Mouse (Mus musculus) neural tube, embryonic 12.5 days (tissue): ENCODE measurements around the gene Nhlh1. TPM values are rescaled to one million over a fixed set of nuclear protein-coding genes. Genes with fewer than 3 reads are reported as not detected.

Source experiments
- ATAC-seq: fragments of 200-750 bp; cut with Nextera tagmentation; 2 replicates; pipeline ENCODE4 v1.8.0; 2017; ENCODE audit warnings: low read depth, mild to moderate bottlenecking, moderate TSS enrichment, moderate library complexity; ENCODE audit not compliant: low FRiP score
- H3K27ac ChIP-seq: fragments of 300-500 bp; sonication (generic); 2 replicates; pipeline ENCODE4 v1.5.1; 2016
- H3K27me3 ChIP-seq: fragments of 300-500 bp; sonication (generic); replicated peaks from 2 replicates; pipeline ENCODE4 v1.6.1; 2016; ENCODE audit warnings: mild to moderate bottlenecking
- H3K36me3 ChIP-seq: fragments of 300-500 bp; sonication (generic); 2 replicates; pipeline ENCODE4 v1.6.1; 2016; ENCODE audit warnings: mild to moderate bottlenecking
- H3K4me1 ChIP-seq: fragments of 300-500 bp; sonication (generic); 2 replicates; pipeline ENCODE4 v1.6.1; 2016
- H3K4me2 ChIP-seq: fragments of 300-500 bp; sonication (generic); replicated peaks from 2 replicates; pipeline ENCODE4 v1.6.1; 2016; ENCODE audit warnings: mild to moderate bottlenecking
- H3K4me3 ChIP-seq: fragments of 300-500 bp; sonication (generic); 2 replicates; pipeline ENCODE4 v1.5.1; 2016
- H3K9ac ChIP-seq: fragments of 300-500 bp; sonication (generic); 2 replicates; pipeline ENCODE4 v1.6.1; 2016; ENCODE audit warnings: mild to moderate bottlenecking
- H3K9me3 ChIP-seq: fragments of 300-500 bp; sonication (generic); 2 replicates; pipeline ENCODE4 v1.6.1; 2016; ENCODE audit warnings: mild to moderate bottlenecking
- WGBS: fragments of 180-500 bp; shearing (Covaris S2); methylation state at CpG from one replicate; pipeline ENCODE4 v1.1.7; 2016; 5-methylcytosine and 5-hydroxymethylcytosine counted together
- polyA plus RNA-seq: library from polyadenylated mRNA; unstranded; fragments of >200 nt; fragmentation: Nextera tagmentation; extraction: Ambion mirVana; gene quantifications from 2 replicates; pipeline ENCODE4 v1.2.1, GENCODE M21; 2016

Nhlh1 gene
- polyA plus RNA-seq, 1 experiment from 2014 or later, result 21.7 TPM

DNA sequence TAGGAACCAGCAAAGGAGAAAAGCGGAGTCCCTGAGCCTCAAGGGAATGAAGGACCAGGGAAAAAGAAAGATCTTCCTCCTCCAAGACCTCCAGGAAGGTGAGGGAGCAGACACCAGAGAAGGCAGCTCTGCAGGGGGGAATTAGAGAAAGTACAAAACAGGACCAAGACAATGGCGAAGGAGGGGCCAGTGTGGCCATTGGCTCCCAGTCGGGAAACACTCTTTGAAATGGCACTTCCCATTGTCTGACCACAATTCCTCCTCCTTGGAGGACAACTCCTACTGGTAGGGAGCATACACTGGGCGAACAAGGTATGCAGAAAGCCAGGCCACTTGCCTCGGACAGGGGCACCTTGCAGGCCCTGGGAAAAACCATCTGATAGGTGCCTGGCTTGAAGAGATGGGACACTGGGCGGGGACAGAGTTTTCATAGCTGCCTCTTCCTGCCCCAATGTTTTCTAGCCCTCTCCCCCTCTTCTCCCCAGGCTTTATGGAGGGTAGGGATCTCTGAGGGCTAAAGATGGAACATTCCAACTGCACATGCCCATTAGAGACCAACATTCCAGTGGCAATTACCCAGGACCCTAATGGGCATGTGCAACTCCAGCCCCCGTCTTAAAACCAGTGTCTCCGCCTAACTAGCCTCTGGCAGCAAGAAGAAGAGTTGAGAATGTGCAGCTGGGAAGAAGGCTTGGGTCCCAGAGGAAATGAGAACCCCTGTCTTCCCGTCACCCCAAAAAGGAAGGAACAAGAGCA is 33.1 kb downstream of the Nhlh1 start:
- Histone ChIP-seq H3K36me3 (peaks cover 11% of the 10 kb centered on the region; the same call in 1 of the 2 replicates), H3K9me3 (no peaks in the 10 kb centered on the region), H3K4me3 (peak overlapping the region; percentile 72), H3K9ac (peak overlapping the region; percentile 85), H3K4me2 (peak overlapping the region; percentile 92), H3K27ac (no peak overlapping the region), H3K27me3 (no peaks in the 10 kb centered on the region), H3K4me1 (peaks cover 79% of the 10 kb centered on the region)
- no peak for ATAC-seq
- 15% methylated on average over 9 of the region's 9 CpGs for WGBS

DNA sequence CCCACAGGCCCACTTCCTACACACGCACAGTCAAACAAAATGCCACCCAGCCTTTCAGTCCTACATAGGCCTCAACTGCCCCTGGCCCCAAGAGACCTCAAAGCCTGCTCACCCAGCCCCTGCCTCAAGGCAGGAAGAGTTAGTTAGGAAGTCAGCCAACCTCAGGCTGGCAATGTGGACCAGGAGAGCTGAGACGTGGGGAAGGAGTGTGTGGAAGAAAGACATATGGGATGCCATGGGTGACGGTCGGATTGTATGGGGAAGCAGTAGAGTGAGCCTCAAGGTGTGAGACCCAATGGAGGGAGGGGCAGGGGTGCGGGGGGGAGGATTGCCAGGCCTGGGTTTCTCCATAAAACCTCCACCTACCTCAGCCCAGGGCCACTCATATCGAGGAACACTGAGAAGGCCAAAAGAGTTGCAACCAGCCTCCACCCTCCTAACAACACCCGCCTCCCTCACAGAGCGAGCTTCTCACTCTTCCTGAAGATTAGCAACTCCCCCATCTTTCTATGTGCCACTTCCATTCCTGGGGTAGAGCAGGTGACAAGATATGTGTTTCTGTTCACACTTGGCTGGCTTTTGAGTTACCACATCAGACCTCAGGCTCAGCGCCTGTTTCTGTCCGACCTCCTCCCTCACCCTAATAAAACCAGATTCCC is 37.4 kb downstream of the Nhlh1 start:
- ATAC-seq, result no peak
- no peak overlapping the region for H3K4me3 ChIP-seq
- no peaks in the 10 kb centered on the region for H3K27me3 ChIP-seq
- peaks cover 96% of the 10 kb centered on the region for H3K4me1 ChIP-seq
- H3K27ac ChIP-seq, result 0 out of 2 replicates have a peak overlapping the region, but pooled peaks have one; percentile 4
- H3K36me3 ChIP-seq, result peaks cover 11% of the 10 kb centered on the region; the same call in 1 of the 2 replicates
- WGBS, result 60% methylated on average over 10 of the region's 10 CpGs
- H3K9me3 ChIP-seq, result no peaks in the 10 kb centered on the region
- peak overlapping the region; percentile 55 for H3K4me2 ChIP-seq
- 0 out of 2 replicates have a peak overlapping the region, but pooled peaks have one; percentile 30 for H3K9ac ChIP-seq

DNA sequence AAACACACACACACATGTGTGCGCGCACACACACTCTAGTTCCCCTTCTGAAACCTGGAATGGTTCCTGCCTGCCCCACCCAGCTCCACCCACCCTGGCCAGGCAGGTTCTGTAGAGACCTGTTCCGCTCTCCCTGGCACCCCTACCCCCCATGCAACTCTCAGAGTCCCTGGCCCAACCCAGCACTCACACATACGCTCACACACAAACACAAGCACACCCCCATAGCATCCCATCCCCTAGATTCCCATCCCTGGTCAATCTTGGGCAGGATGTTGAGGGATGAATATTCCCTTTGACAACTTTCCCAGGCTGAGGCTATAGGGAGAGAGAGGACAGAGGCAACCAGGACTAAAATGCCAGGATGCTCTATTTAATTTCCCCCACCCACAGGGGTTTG is 38.0 kb downstream of the Nhlh1 start:
- no peak for ATAC-seq
- H3K4me1 ChIP-seq, result peaks cover 96% of the 10 kb centered on the region
- peak overlapping the region; percentile 55 for H3K4me2 ChIP-seq
- H3K36me3 ChIP-seq, result peaks cover 11% of the 10 kb centered on the region; the same call in 1 of the 2 replicates
- peak overlapping the region; percentile 42; the same call in 1 of the 2 replicates for H3K27ac ChIP-seq
- H3K9me3 ChIP-seq, result no peaks in the 10 kb centered on the region
- 95% methylated on average over 4 of the region's 4 CpGs for WGBS
- no peaks in the 10 kb centered on the region for H3K27me3 ChIP-seq
- no peak overlapping the region for H3K9ac ChIP-seq
- no peak overlapping the region for H3K4me3 ChIP-seq

DNA sequence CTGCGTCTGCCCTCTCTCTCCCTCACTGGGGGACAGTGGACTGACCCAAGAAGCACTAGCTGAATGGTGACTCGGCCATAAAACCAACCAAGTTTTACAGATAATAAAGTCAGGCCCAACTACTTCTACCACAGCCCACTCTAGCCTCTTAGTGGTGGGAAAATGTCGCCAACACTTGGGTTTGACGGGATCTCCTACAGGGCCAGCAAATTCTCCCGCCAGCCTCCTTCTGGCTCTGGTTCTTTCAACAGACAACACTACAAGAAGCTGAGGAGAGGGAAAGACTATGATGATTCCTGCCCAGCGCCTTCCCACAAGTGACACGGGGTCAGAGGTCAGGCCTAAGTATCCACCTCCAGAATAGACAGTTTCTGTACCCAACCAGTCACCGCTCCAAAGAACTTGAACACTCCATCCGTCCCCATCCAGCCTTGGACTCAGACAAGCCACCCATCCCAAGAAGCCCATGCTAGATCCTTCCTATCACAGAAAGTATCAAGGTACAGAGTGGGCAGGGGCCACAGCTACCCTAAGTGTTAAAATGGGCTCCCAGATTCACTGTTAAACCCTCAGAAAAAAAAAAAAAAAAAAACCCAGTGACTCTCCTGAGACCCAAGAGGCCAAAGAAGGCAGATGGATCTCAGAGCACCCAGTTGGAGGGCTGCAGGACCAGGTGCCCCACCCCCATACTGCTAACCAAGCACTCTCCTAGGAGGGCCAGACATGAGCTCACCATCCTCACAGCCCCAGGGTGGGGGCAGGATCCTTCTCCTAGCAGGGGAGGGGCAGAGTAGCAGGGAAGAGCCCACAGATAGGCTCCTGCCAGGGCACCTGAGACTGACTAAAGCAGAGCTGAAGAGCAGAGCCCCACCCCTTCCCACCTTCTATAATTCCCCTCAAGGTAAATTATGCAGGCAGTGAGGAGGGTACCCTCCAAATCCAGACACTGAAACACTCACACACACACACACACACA is 38.7 kb downstream of the Nhlh1 start:
- WGBS, result 62% methylated on average over 9 of the region's 9 CpGs
- Histone ChIP-seq H3K9ac (no peak overlapping the region; the same call in 1 of the 2 replicates), H3K9me3 (no peaks in the 10 kb centered on the region), H3K36me3 (peaks cover 11% of the 10 kb centered on the region; the same call in 1 of the 2 replicates), H3K4me3 (no peak overlapping the region), H3K27me3 (no peaks in the 10 kb centered on the region), H3K4me2 (peak overlapping the region; percentile 55), H3K27ac (peak overlapping the region; percentile 90; the same call in 1 of the 2 replicates), H3K4me1 (peaks cover 96% of the 10 kb centered on the region)
- no peak for ATAC-seq

DNA sequence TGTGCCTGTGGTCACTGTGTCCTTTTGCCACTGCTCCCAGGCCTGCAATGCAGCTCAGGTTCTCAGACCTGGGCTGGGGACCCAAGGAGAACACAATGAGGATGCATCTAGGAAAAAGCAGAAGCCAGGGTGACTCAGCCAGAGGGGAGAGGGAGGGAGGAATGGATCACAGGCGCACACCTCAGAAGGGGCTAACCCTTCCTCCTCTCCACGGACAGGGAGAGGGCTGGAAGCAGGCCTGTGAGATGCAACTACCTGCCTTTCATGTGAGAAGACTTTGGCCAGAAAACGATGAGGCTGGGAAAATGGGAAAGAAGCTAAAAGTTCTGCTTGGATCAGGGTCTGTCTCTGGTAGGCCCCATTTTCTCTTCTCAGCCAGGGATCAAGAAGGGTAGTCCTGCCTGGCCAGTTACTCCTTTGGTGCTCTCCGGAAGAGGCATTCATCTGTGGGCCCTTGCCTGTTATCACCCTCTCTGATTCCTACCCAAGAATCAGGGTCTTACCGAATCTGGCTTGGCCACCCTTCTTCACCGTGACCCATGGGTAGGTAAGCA is 39.8 kb downstream of the Nhlh1 start:
- ATAC-seq, result peak; percentile 18
- WGBS, result 62% methylated on average over 6 of the region's 6 CpGs
- H3K4me3 ChIP-seq, result no peak overlapping the region

DNA sequence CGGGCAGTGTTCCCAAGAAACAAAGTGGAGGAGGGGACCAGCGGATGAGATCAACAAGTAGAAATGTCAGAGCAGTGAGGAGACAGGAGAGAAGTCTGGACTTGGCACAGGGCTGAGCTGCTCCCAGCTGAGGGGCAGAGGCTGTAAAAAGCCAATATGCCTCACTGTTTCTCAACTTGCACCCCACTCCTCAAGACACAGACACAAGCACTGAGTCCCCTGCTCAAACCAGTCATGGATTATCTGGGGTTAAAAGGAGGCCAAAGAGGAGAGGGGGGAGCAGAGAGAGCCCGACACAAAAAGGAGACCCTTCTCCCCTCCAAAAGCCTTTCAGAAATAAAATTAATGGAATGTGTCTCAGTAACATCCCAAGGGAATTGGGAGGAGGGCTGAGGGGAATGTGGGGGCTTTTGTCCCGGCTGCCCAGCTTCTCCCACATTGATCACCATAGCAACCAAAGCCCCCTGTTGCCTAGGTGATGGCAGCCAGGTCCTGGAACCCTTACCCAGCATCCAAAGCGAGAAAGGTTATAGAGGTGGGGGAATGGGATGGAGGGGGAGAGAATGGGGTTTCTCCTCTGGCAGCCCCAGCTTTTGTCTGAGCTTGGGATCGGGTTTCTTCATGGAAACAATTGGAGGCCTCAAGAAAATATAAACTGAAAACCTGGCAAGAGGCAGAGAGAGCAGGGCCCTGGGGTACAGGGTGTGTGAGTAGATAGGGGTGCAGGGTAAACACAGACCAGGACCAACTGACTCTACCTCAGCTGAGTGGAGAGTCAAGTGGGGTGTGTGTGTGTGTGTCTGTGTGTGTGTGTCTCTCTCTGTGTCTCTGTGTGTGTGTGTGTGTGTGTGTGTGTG is 40.5 kb downstream of the Nhlh1 start:
- Histone ChIP-seq H3K4me2 (peak overlapping the region; percentile 55), H3K9ac (peak overlapping the region; percentile 46), H3K4me3 (peak overlapping the region; percentile 11; the same call in 1 of the 2 replicates), H3K4me1 (peaks cover 96% of the 10 kb centered on the region), H3K9me3 (no peaks in the 10 kb centered on the region), H3K27ac (peak overlapping the region; percentile 90), H3K27me3 (no peaks in the 10 kb centered on the region), H3K36me3 (peaks cover 12% of the 10 kb centered on the region)
- peak; percentile 89 for ATAC-seq
- 16% methylated on average over 6 of the region's 6 CpGs for WGBS

More for the DNA sequence above, 39.8 kb downstream of the Nhlh1 start:
- H3K4me1 ChIP-seq, result peaks cover 98% of the 10 kb centered on the region
- H3K36me3 ChIP-seq, result peaks cover 16% of the 10 kb centered on the region
- H3K9ac ChIP-seq, result peak overlapping the region; percentile 46
- H3K9me3 ChIP-seq, result no peaks in the 10 kb centered on the region
- H3K27me3 ChIP-seq, result no peaks in the 10 kb centered on the region
- peak overlapping the region; percentile 90 for H3K27ac ChIP-seq
- peak overlapping the region; percentile 55 for H3K4me2 ChIP-seq

DNA sequence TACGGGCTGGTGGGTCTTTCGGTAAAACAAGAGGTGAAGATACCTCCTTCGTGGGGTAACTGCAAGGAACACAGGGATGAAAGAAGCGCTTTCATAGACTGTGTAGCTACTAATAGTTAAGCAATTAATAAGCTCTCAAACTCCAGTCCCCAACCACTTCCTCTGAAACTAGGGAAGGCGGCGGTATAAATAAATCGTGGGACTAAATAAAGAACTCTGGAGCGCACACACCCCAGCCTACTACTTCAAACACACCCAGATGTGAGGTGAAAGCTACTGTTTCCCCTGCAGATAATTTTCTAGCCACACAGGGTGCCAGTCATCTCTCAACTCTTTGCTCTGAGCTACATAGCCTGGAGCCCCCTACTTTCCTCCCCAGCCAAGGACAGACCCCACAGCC is 41.3 kb downstream of the Nhlh1 start:
- Histone ChIP-seq H3K9me3 (no peaks in the 10 kb centered on the region), H3K27me3 (no peaks in the 10 kb centered on the region), H3K4me3 (peak overlapping the region; percentile 11; the same call in 1 of the 2 replicates), H3K27ac (peak overlapping the region; percentile 90), H3K9ac (peak overlapping the region; percentile 40), H3K4me2 (peak overlapping the region; percentile 55), H3K36me3 (peaks cover 18% of the 10 kb centered on the region), H3K4me1 (peaks cover 90% of the 10 kb centered on the region)
- no peak for ATAC-seq
- 43% methylated on average over 8 of the region's 8 CpGs for WGBS

DNA sequence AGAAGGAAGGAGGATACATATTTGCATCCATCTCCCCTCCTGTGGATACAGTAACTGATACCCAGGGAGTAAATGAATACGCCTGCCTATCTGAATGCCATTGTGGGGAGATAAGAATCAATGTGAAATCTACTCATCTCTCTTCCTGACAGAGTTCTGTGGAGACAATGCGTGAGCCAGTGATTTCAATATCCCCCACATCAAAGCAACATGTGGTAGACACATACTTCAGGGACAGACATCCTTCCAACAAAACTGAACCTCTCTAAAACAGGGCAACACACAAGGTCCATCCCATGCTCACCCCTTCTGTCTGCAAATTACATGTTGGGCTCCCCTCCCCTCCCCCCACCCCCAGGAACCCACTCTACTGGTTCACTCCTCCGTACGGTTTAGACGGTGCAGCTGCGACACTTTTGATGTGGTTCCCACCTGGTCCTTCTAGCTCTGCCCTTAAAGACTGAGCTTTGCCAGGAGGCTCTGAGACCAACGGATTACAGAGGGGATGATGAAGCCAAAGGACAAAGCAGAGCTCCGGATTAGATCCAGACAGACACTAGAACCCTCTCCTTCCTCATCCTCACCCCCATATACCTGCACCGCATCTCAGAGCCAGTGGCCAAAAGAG is 41.9 kb downstream of the Nhlh1 start:
- Histone ChIP-seq H3K4me1 (peaks cover 84% of the 10 kb centered on the region), H3K9me3 (no peaks in the 10 kb centered on the region), H3K36me3 (peaks cover 24% of the 10 kb centered on the region), H3K9ac (peak overlapping the region; percentile 40; the same call in 1 of the 2 replicates), H3K4me2 (peak overlapping the region; percentile 55), H3K27ac (peak overlapping the region; percentile 90), H3K4me3 (no peak overlapping the region), H3K27me3 (no peaks in the 10 kb centered on the region)
- no peak for ATAC-seq
- WGBS, result 37% methylated on average over 9 of the region's 9 CpGs

DNA sequence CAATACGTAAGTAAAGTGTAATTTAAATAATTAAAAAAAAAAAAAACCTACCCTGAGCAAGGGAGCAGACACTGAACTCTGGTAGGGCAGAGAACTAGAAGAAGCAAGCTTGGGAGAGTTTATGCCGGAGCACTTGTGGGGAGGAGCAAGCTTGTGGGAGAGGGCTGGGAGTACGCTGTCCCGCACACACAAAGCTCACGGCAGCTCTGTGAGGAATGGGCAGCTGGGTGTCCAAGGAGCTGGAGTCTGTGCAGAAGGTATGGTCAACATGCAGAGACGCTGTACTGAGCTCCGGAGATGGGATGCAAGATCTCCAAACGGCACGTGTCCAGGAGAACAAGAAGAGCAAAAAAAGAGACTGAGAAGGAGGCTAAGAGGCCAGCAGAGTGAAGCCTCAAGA is 42.6 kb downstream of the Nhlh1 start:
- Histone ChIP-seq H3K4me1 (peaks cover 77% of the 10 kb centered on the region), H3K9me3 (no peaks in the 10 kb centered on the region), H3K36me3 (peaks cover 30% of the 10 kb centered on the region), H3K27ac (peak overlapping the region; percentile 51; the same call in 1 of the 2 replicates), H3K9ac (0 out of 2 replicates have a peak overlapping the region, but pooled peaks have one; percentile 42), H3K4me3 (no peak overlapping the region), H3K27me3 (no peaks in the 10 kb centered on the region), H3K4me2 (peak overlapping the region; percentile 55)
- ATAC-seq, result no peak
- 22% methylated on average over 9 of the region's 9 CpGs for WGBS

DNA sequence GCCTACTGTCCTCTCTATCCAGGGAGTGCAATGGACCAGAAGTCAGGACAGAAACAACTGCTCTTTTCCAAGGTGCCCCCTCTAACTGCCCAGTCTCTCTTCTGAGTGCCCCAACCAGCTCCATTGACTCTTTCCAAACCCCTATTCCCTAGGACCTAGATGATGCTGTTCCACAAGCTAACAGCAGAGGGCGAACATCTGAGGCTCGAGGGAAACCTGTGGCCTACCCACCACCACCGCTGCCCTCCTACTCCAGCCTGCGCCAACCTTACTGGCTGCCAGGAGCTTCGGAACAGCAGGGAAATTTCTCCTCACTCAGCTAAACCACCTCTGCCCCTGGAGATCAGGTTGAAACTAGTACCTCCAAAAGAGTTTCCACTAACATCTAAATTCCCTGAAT is 45.3 kb downstream of the Nhlh1 start:
- peaks cover 50% of the 10 kb centered on the region for H3K4me1 ChIP-seq
- no peak overlapping the region for H3K27ac ChIP-seq
- H3K9ac ChIP-seq, result no peak overlapping the region
- no peaks in the 10 kb centered on the region for H3K27me3 ChIP-seq
- H3K4me3 ChIP-seq, result no peak overlapping the region
- no peak overlapping the region for H3K4me2 ChIP-seq
- 16% methylated on average over 5 of the region's 5 CpGs for WGBS
- peaks cover 58% of the 10 kb centered on the region for H3K36me3 ChIP-seq
- H3K9me3 ChIP-seq, result no peaks in the 10 kb centered on the region
- no peak for ATAC-seq
